Mouse (Mus musculus) CH12.LX (cell line): ENCODE measurements around the gene Ankle1. TPM values are rescaled to one million over a fixed set of nuclear protein-coding genes. Genes with fewer than 3 reads are reported as not detected.

Experiments
- DNase-seq: peaks from one replicate; pipeline ENCODE4 v3.0.0-alpha.2; 2013; ENCODE audit errors: extremely low read depth
- H3K27ac ChIP-seq: 2 replicates; pipeline ENCODE4 v1.5.1; 2012; ENCODE audit warnings: low read depth, mild to moderate bottlenecking, control low read depth, moderate library complexity; ENCODE audit not compliant: insufficient read depth
- H3K27me3 ChIP-seq: replicated peaks from 2 replicates; pipeline ENCODE3; 2012; ENCODE audit warnings: inconsistent platforms
- H3K36me3 ChIP-seq, 2 experiments: replicated peaks in 1 of 2; 2 replicates each; pipeline versions ENCODE3 to v1.6.1; 2012; ENCODE audit warnings: inconsistent platforms in 1 of 2, low read length in 1 of 2, mild to moderate bottlenecking in 1 of 2, mixed read lengths in 1 of 2, moderate library complexity in 1 of 2; ENCODE audit not compliant: control insufficient read depth in 1 of 2, insufficient read depth in 1 of 2
- H3K4me1 ChIP-seq, 2 experiments: 2 replicates each; pipeline ENCODE4 v1.6.1; 2012; ENCODE audit warnings: inconsistent platforms in 1 of 2, moderate library complexity in 1 of 2; ENCODE audit not compliant: insufficient read depth in 2 of 2, control insufficient read depth in 1 of 2
- H3K4me2 ChIP-seq: 2 replicates; pipeline ENCODE4 v1.6.1; 2012; ENCODE audit warnings: low read depth, mild to moderate bottlenecking, control low read depth; ENCODE audit not compliant: poor library complexity, insufficient read depth, severe bottlenecking
- H3K4me3 ChIP-seq, 3 experiments: fragments of 150-350 bp in 1 of 3; sonication (generic) in 1 of 3; replicated peaks in 1 of 3; 2 replicates each; pipeline versions ENCODE3 to v1.5.1; 2011 to 2012; ENCODE audit warnings: low read depth in 2 of 3, low read length in 2 of 3, mild to moderate bottlenecking in 2 of 3, moderate library complexity in 2 of 3, control low read depth in 1 of 3, improper control_type of control experiment in 1 of 3, inconsistent platforms in 1 of 3, mixed read lengths in 1 of 3; ENCODE audit not compliant: poor library complexity in 1 of 3
- H3K79me2 ChIP-seq: replicated peaks from 2 replicates; pipeline ENCODE4 v1.6.1; 2012; ENCODE audit warnings: mild to moderate bottlenecking, moderate library complexity; ENCODE audit not compliant: control insufficient read depth, poor library complexity, insufficient read depth, severe bottlenecking; ENCODE audit errors: extremely low read depth
- H3K9ac ChIP-seq: 2 replicates; pipeline ENCODE4 v1.6.1; 2012; ENCODE audit warnings: low read depth, mild to moderate bottlenecking, control low read depth, moderate library complexity; ENCODE audit not compliant: insufficient read depth
- H3K9me3 ChIP-seq: replicated peaks from 2 replicates; pipeline ENCODE3; 2012; ENCODE audit warnings: low read length, inconsistent platforms, mixed read lengths
- BHLHE40 ChIP-seq: IDR thresholded peaks from 2 replicates; pipeline ENCODE4 v1.6.1; 2011; ENCODE audit warnings: mild to moderate bottlenecking, low read depth, low read length, improper control_type of control experiment
- CHD1 ChIP-seq: IDR thresholded peaks from 2 replicates; pipeline ENCODE4 v1.6.1; 2012; ENCODE audit warnings: low read depth, low read length, improper control_type of control experiment, inconsistent platforms
- IRF4 ChIP-seq: IDR thresholded peaks from 2 replicates; pipeline ENCODE4 v1.6.1; 2014; ENCODE audit warnings: low read depth, mild to moderate bottlenecking, inconsistent platforms, low read length, improper control_type of control experiment
- JUN ChIP-seq: IDR thresholded peaks from 2 replicates; pipeline ENCODE4 v1.6.1; 2011; ENCODE audit warnings: low read depth, mild to moderate bottlenecking, low read length, improper control_type of control experiment, moderate library complexity; ENCODE audit not compliant: insufficient read depth
- JUND ChIP-seq: conservative IDR thresholded peaks from 2 replicates; pipeline ENCODE4 v1.6.1; 2011; ENCODE audit warnings: low read depth, low read length, improper control_type of control experiment
- KAT2A ChIP-seq: IDR thresholded peaks from 2 replicates; pipeline ENCODE4 v1.6.1; 2012; ENCODE audit warnings: low read length, improper control_type of control experiment, inconsistent platforms; ENCODE audit not compliant: insufficient replicate concordance
- MEF2A ChIP-seq: IDR thresholded peaks from 2 replicates; pipeline ENCODE4 v1.6.1; 2014; ENCODE audit warnings: low read depth, mild to moderate bottlenecking, inconsistent platforms, low read length, improper control_type of control experiment, borderline replicate concordance
- MXI1 ChIP-seq: IDR thresholded peaks from 2 replicates; pipeline ENCODE4 v1.6.1; 2011; ENCODE audit warnings: mild to moderate bottlenecking, low read depth, low read length, improper control_type of control experiment
- MYC ChIP-seq: IDR thresholded peaks from 2 replicates; pipeline ENCODE4 v1.6.1; 2011; ENCODE audit warnings: low read depth, mild to moderate bottlenecking, improper control_type of control experiment, low read length
- POLR2AphosphoS2 ChIP-seq: IDR thresholded peaks from 2 replicates; pipeline ENCODE4 v1.6.1; 2011; ENCODE audit warnings: low read depth, low read length, improper control_type of control experiment
- RAD21 ChIP-seq: IDR thresholded peaks from 2 replicates; pipeline ENCODE4 v1.6.1; 2011; ENCODE audit warnings: low read depth, mild to moderate bottlenecking, low read length, improper control_type of control experiment, moderate library complexity
- SIN3A ChIP-seq: IDR thresholded peaks from 2 replicates; pipeline ENCODE4 v1.6.1; 2012; ENCODE audit warnings: low read length, improper control_type of control experiment, inconsistent platforms
- TCF12 ChIP-seq: IDR thresholded peaks from 2 replicates; pipeline ENCODE4 v1.6.1; 2014; ENCODE audit warnings: low read depth, mild to moderate bottlenecking, inconsistent platforms, low read length, improper control_type of control experiment
- USF2 ChIP-seq: conservative IDR thresholded peaks from 2 replicates; pipeline ENCODE4 v1.6.1; 2011; ENCODE audit warnings: low read depth, low read length, improper control_type of control experiment
- ZKSCAN1 ChIP-seq: IDR thresholded peaks from 2 replicates; pipeline ENCODE4 v1.6.1; 2012; ENCODE audit warnings: low read depth, inconsistent platforms, low read length, improper control_type of control experiment, borderline replicate concordance
- dilution Hi-C: fragments of 300-500 bp; cut with MboI; formaldehyde crosslinking; loops from 2 replicates; pipeline ENCODE4 v1.14.3; 2020; ENCODE audit warnings: low sequenced_read_pairs; ENCODE audit not compliant: extremely low pct_unique_long_range_greater_than_20kb, extremely low pct_ligation_motif_present
- in situ Hi-C: fragments of 300-500 bp; cut with MboI; formaldehyde crosslinking; loops from 3 replicates; pipeline ENCODE4 v1.14.3; 2019; ENCODE audit warnings: low sequenced_read_pairs, low pct_ligation_motif_present, low pct_unique_long_range_greater_than_20kb, mixed read lengths
- polyA plus RNA-seq: library from polyadenylated mRNA; unstranded; fragments of >175 nt; gene quantifications from 2 replicates; pipeline ENCODE4 v1.2.1, GENCODE M21; 2012; ENCODE audit warnings: low read depth; ENCODE audit not compliant: insufficient read length
- total RNA-seq, 2 experiments: library from RNA; depleted of rRNA; stranded (reverse); fragments of 300-350 nt in 1 of 2; fragments of >200 nt in 1 of 2; gene quantifications; 2 replicates each; pipeline ENCODE4 v1.2.3; 2012 to 2014

Gene Ankle1
- total and polyA plus RNA-seq, 3 experiments: 9.4 to 17.9 (median 17.4) TPM

DNA sequence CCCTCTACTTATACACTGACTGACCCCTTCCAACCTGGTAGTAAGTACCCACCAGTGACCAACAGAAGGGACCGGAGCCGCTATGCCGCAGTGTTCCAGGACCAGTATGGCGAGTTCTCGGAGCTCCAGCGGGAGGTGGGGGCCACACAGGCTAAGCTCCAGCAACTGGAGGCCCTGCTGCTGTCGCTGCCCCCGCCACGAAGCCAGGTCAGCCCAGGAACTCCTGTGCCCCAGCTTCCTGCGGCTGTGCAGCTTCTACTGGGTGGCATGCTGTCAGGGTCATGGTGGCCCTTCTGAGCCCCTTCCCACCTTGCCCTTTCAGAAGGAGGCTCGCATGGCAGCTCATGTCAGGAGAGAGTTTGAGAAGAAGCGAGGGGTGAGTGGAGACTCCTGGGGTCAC lies 33.4 kb upstream of the Ankle1 start:
- peaks cover 18 to 48% of the 10 kb centered on the region in 2 experiments for H3K4me1 ChIP-seq
- in situ Hi-C loops: loop anchor here (5.0 kb wide), 1 partner anchor 35 kb away; the partner anchor contains the start of gene Ankle1
- no peak for TF ChIP-seq MEF2A
- no peak for TF ChIP-seq TCF12
- TF ChIP-seq JUND: no peak
- no peak for TF ChIP-seq JUN
- TF ChIP-seq KAT2A: no peak
- TF ChIP-seq IRF4: no peak
- TF ChIP-seq SIN3A: no peak
- TF ChIP-seq MXI1: no peak
- no peak for TF ChIP-seq RAD21
- TF ChIP-seq MYC: no peak
- no peak for TF ChIP-seq USF2
- TF ChIP-seq CHD1: no peak
- TF ChIP-seq POLR2AphosphoS2: no peak
- no peak for TF ChIP-seq ZKSCAN1
- no peak for TF ChIP-seq BHLHE40
- H3K27ac ChIP-seq: no peak overlapping the region
- H3K27me3 ChIP-seq: no peaks in the 10 kb centered on the region
- no peak overlapping the region for H3K4me2 ChIP-seq
- no peak for DNase-seq
- H3K79me2 ChIP-seq: no peaks in the 10 kb centered on the region
- no peak overlapping the region for H3K9ac ChIP-seq
- dilution Hi-C loops: no loop called here
- no peak overlapping the region for H3K4me3 ChIP-seq
- H3K36me3 ChIP-seq: peaks cover 32 to 73% of the 10 kb centered on the region in 2 experiments
- H3K9me3 ChIP-seq: peaks cover 9% of the 10 kb centered on the region

DNA sequence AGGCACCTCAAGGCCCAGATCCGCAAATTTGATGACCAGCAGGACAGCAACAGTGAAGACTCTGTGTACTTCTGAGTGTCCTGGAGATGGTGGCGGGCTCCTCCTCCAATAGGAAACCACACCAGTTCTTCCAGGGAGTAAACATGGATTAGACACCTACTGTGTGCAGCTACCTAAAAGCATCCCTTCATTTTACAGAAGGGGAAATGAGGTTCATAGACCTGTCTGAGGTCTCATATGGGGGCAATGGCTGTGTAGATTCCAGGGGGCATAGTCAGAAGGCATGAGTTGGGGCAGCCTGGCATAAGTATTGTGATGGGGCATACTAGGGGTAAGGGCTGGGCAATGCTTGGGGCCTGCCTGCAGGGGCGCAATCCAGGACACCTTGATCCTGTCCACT lies 32.8 kb upstream of the Ankle1 start:
- H3K79me2 ChIP-seq: no peaks in the 10 kb centered on the region
- no peak overlapping the region for H3K9ac ChIP-seq
- dilution Hi-C loops: no loop called here
- no peak overlapping the region for H3K27ac ChIP-seq
- H3K9me3 ChIP-seq: peaks cover 9% of the 10 kb centered on the region
- H3K36me3 ChIP-seq: peaks cover 32 to 76% of the 10 kb centered on the region in 2 experiments
- H3K27me3 ChIP-seq: no peaks in the 10 kb centered on the region
- no peak for TF ChIP-seq IRF4
- TF ChIP-seq TCF12: no peak
- in situ Hi-C loops: loop anchor here (5.0 kb wide), 1 partner anchor 34 kb away; the partner anchor contains the start of gene Ankle1
- H3K4me1 ChIP-seq: peaks cover 15 to 44% of the 10 kb centered on the region in 2 experiments
- no peak overlapping the region for H3K4me3 ChIP-seq
- DNase-seq: no peak
- H3K4me2 ChIP-seq: no peak overlapping the region
